Mouse (Mus musculus) gastrocnemius, postnatal 25 days (tissue): ENCODE data around the gene Il18. TPM values are rescaled to one million over a fixed set of nuclear protein-coding genes. Genes with fewer than 3 reads are reported as not detected.

Experiments used
- DNase-seq: peaks from one replicate; pipeline ENCODE4 v3.0.0; 2022
- long read RNA-seq, 2 experiments: library from polyadenylated mRNA; stranded (forward); transcript quantifications; one replicate each; pipeline ENCODE4 v2.0.0; 2021
- total RNA-seq, 2 experiments: library from RNA; stranded (reverse); gene quantifications; 1 replicate in 1 of 2; 2 replicates in 1 of 2; pipeline ENCODE4 v1.2.3; 2021

Il18 gene
- under 1 TPM; 0.43 to 0.75 TPM for total RNA-seq
- long read RNA-seq, experiment 1: 0 reads
- long read RNA-seq, experiment 2: 0 reads

- DNase-seq: peak; percentile 27
Observed at GRCm38 (mm10) chr9:50554241-50555093, at the start of gene Il18. Gene Il18, plus strand, starts transcription at chr9:50554827.

- no peak for DNase-seq
Observed at GRCm38 (mm10) chr9:50505405-50505804, 49.2 kb upstream of the Il18 start.

- DNase-seq: no peak
Observed at GRCm38 (mm10) chr9:50507570-50507969, 47.1 kb upstream of the Il18 start.

GRCm38 (mm10) chr9:50515462-50515861 lies 39.2 kb upstream of the Il18 start:
- DNase-seq: no peak

GRCm38 (mm10) chr9:50518781-50519180 lies 35.8 kb upstream of the Il18 start:
- no peak for DNase-seq

- DNase-seq: no peak
Observed at GRCm38 (mm10) chr9:50520748-50521147, 33.9 kb upstream of the Il18 start.

GRCm38 (mm10) chr9:50521562-50521961 lies 33.1 kb upstream of the Il18 start:
- DNase-seq: no peak

- no peak for DNase-seq
Observed at GRCm38 (mm10) chr9:50522574-50522973, 32.1 kb upstream of the Il18 start.

GRCm38 (mm10) chr9:50524936-50525335 lies 29.7 kb upstream of the Il18 start:
- no peak for DNase-seq

- DNase-seq: no peak
Observed at GRCm38 (mm10) chr9:50525585-50525984, 29.0 kb upstream of the Il18 start.

- DNase-seq: no peak
Observed at GRCm38 (mm10) chr9:50527860-50528259, 26.8 kb upstream of the Il18 start.

GRCm38 (mm10) chr9:50528293-50528892 lies 26.2 kb upstream of the Il18 start, which contains the start of gene Pts:
Gene Pts, minus strand, starts transcription at chr9:50528724.
- DNase-seq: peak; percentile 96

- DNase-seq: no peak
Observed at GRCm38 (mm10) chr9:50530890-50531289, 23.7 kb upstream of the Il18 start.

GRCm38 (mm10) chr9:50533328-50533727 lies 21.3 kb upstream of the Il18 start:
- DNase-seq: no peak

- DNase-seq: no peak
Observed at GRCm38 (mm10) chr9:50533791-50534190, 20.8 kb upstream of the Il18 start.

GRCm38 (mm10) chr9:50535930-50536329 lies 18.7 kb upstream of the Il18 start:
- DNase-seq: no peak

- DNase-seq: no peak
Observed at GRCm38 (mm10) chr9:50536603-50537135, 18.0 kb upstream of the Il18 start.

- DNase-seq: no peak
Observed at GRCm38 (mm10) chr9:50537295-50537694, 17.3 kb upstream of the Il18 start.

GRCm38 (mm10) chr9:50540170-50540569 lies 14.5 kb upstream of the Il18 start:
- no peak for DNase-seq

- no peak for DNase-seq
Observed at GRCm38 (mm10) chr9:50542401-50542800, 12.2 kb upstream of the Il18 start.

GRCm38 (mm10) chr9:50547859-50548478 lies 6.7 kb upstream of the Il18 start:
- no peak for DNase-seq

- DNase-seq: no peak
Observed at GRCm38 (mm10) chr9:50548936-50549335, 5.7 kb upstream of the Il18 start.

- no peak for DNase-seq
Observed at GRCm38 (mm10) chr9:50552206-50552605, 2.4 kb upstream of the Il18 start.
